Mouse (Mus musculus) left cerebral cortex, postnatal 4 days (tissue): ENCODE data around the gene Ptgir. TPM values are rescaled to one million over a fixed set of nuclear protein-coding genes. Genes with fewer than 3 reads are reported as not detected.
A peak's percentile ranks its signal among the peaks of the same experiment; 100 is the strongest.
"Not testable (repeated sequence)": the region's sequence is repeated elsewhere in the genome, so short reads cannot be mapped to it uniquely, and the experiment has no call there.

Experiments
- DNase-seq: peaks from one replicate; pipeline ENCODE4 v3.0.0-alpha.2; 2022
- intact Hi-C: fragments of 180-260 bp; cut with DNase I; formaldehyde crosslinking; loops from one replicate; pipeline ENCODE4 v1.15.1; 2025
- total RNA-seq, 2 experiments: library from RNA; stranded (reverse); gene quantifications; 2 replicates each; pipeline ENCODE4 v1.2.3; 2021

The Ptgir gene
- total RNA-seq, 2 experiments from 2014 or later: not detected

- intact Hi-C loops: loop anchor here (1.0 to 2.0 kb wide), 3 partner anchors 18 to 134 kb away; no protein-coding TSS in a partner anchor
- peak; percentile 72 for DNase-seq
These were observed 26.7 kb downstream of the Ptgir start for GRCm38 (mm10) chr7:16932704-16933577.

GRCm38 (mm10) chr7:16937312-16937711, 31.0 kb downstream of the Ptgir start:
- DNase-seq: no peak
- intact Hi-C loops: no loop called here

- peak; percentile 74 for DNase-seq
- intact Hi-C loops: no loop called here
These were observed 32.0 kb downstream of the Ptgir start for GRCm38 (mm10) chr7:16938117-16938791.

- no peak for DNase-seq
- intact Hi-C loops: no loop called here
These were observed 34.0 kb downstream of the Ptgir start for GRCm38 (mm10) chr7:16940292-16940691.

GRCm38 (mm10) chr7:16942861-16943260, 36.6 kb downstream of the Ptgir start:
- intact Hi-C loops: no loop called here
- DNase-seq: no peak

GRCm38 (mm10) chr7:16944061-16944807, 37.9 kb downstream of the Ptgir start, which contains the start of gene Pnmal2:
Gene Pnmal2, plus strand, starts transcription at chr7:16944682.
- intact Hi-C loops: no loop called here
- peak; percentile 96 for DNase-seq

- intact Hi-C loops: no loop called here
These were observed 38.6 kb downstream of the Ptgir start for GRCm38 (mm10) chr7:16944808-16945315.

GRCm38 (mm10) chr7:16945419-16945818, 39.1 kb downstream of the Ptgir start:
- DNase-seq: peak; percentile 53
- intact Hi-C loops: no loop called here

More at GRCm38 (mm10) chr7:16944808-16945315, 38.6 kb downstream of the Ptgir start:
- no peak for DNase-seq

- DNase-seq: peak; percentile 83
- intact Hi-C loops: no loop called here
These were observed 40.4 kb downstream of the Ptgir start for GRCm38 (mm10) chr7:16946441-16947348.

- intact Hi-C loops: no loop called here
- DNase-seq: peak; percentile 64
These were observed 41.1 kb downstream of the Ptgir start for GRCm38 (mm10) chr7:16947349-16947895.

GRCm38 (mm10) chr7:16947959-16948361, 41.7 kb downstream of the Ptgir start:
- intact Hi-C loops: no loop called here
- DNase-seq: peak; percentile 89

- no peak for DNase-seq
- intact Hi-C loops: no loop called here
These were observed 42.7 kb downstream of the Ptgir start for GRCm38 (mm10) chr7:16948923-16949458.

- intact Hi-C loops: loop anchor here (2.0 kb wide), 1 partner anchor 53 kb away; no protein-coding TSS in a partner anchor
- peak; percentile 85 for DNase-seq
These were observed 43.9 kb downstream of the Ptgir start for GRCm38 (mm10) chr7:16949908-16950841.

- DNase-seq: peak; percentile 85
- intact Hi-C loops: loop anchor here (1.0 to 2.0 kb wide), 2 partner anchors 19 to 52 kb away; no protein-coding TSS in a partner anchor
These were observed 44.8 kb downstream of the Ptgir start for GRCm38 (mm10) chr7:16950861-16951635.

GRCm38 (mm10) chr7:16953776-16954175, 47.5 kb downstream of the Ptgir start:
- intact Hi-C loops, DNase-seq: not testable (repeated sequence)

GRCm38 (mm10) chr7:16955712-16956111, 49.4 kb downstream of the Ptgir start:
- intact Hi-C loops: no loop called here
- no peak for DNase-seq
